Mouse (Mus musculus): Measurements from ENCODE around the gene Cacul1. TPM values are rescaled to one million over a fixed set of nuclear protein-coding genes. Genes with fewer than 3 reads are reported as not detected.
A peak's percentile ranks its signal among the peaks of the same experiment; 100 is the strongest.

Cacul1 gene
- polyA plus RNA-seq (2012; rRNA removed): 13.8 and 21.3 TPM in 2 replicates

DNA sequence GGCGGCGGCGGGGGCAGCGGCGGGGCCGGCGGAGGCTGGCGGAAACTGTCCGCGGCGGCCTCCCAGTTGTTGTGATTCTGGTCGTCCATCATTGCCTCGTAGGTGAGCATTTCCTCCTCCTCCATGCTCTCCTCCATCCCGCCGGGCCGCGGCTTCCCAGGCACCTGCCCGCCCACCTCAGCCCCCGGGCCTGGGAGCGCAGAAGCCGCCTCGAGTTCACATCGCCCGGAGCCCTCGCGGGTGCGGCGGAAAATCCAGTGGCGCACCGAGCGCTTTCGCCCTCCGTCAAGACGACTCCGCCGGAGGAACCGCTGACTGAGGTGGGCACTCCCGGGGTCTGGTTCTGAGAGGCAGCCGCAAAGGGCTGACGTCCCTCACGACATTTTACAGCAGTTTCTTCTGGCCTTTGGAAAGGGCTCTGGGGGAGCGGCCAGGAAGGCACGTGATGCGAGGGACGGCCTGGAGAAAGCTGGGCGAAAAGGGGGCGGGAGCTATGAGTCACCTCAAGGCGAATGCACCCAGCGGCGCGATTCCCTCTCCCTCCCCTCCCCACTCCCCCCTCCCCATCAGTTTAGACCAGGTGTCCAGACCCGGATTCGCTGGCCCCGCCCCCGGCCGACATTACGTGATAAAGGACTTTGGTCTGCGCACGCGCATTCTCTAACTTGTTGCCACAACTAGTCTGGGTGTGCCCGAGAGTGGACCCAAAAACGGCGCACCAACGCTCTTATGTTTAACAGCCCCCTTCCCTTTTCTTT lies at the start of gene Cacul1:
Cacul1 (minus strand) TSS at position 444 of the 758 bp plus-strand sequence.
- TF ChIP-seq POLR2A (IDR thresholded peaks at IDR 0.05; ENCODE audit: control insufficient read depth, extremely low read depth, insufficient read depth, low read length, poor library complexity): peak; percentile 72
- no peak; the same call in 1 of the 2 replicates for TF ChIP-seq CTCF (IDR thresholded peaks at IDR 0.05; ENCODE audit: borderline replicate concordance, control insufficient read depth, extremely low read depth, insufficient read depth, low read length, poor library complexity)
- no peaks in the 10 kb centered on the region for H3K36me3 ChIP-seq (ENCODE audit: control insufficient read depth, insufficient read depth, low read length)
- no peaks in the 10 kb centered on the region for H3K27me3 ChIP-seq (ENCODE audit: control insufficient read depth, insufficient read depth, low read length)
- WGBS: under 1% methylated on average over 64 of the region's 64 CpGs
- peak within 1 kb of the TSS; percentile 46 for H3K27ac ChIP-seq (ENCODE audit: control insufficient read depth, insufficient read depth, low read length)
- H3K4me1 ChIP-seq (replicated peaks; ENCODE audit: control insufficient read depth, insufficient read depth, low read length): peaks cover 4% of the 10 kb centered on the region
- peak within 1 kb of the TSS; percentile 99 for H3K4me3 ChIP-seq (ENCODE audit: control insufficient read depth, insufficient read depth, low read length)
- peak; percentile 88 for DNase-seq

- WGBS: 78% methylated on average over 4 of the region's 4 CpGs
- TF ChIP-seq POLR2A (IDR thresholded peaks at IDR 0.05; ENCODE audit: control insufficient read depth, extremely low read depth, insufficient read depth, low read length, poor library complexity) (no peak), CTCF (IDR thresholded peaks at IDR 0.05; ENCODE audit: borderline replicate concordance, control insufficient read depth, extremely low read depth, insufficient read depth, low read length, poor library complexity) (no peak)
- H3K27ac ChIP-seq (ENCODE audit: control insufficient read depth, insufficient read depth, low read length): no peak overlapping the region
Observed at GRCm38 (mm10) chr19:60619420-60619819, 38.6 kb upstream of the Cacul1 start.

GRCm38 (mm10) chr19:60617007-60617406 lies 36.2 kb upstream of the Cacul1 start:
- Histone ChIP-seq H3K4me3 (ENCODE audit: control insufficient read depth, insufficient read depth, low read length) (no peak overlapping the region), H3K4me1 (replicated peaks; ENCODE audit: control insufficient read depth, insufficient read depth, low read length) (no peaks in the 10 kb centered on the region; the same call in 1 of the 2 replicates), H3K27ac (ENCODE audit: control insufficient read depth, insufficient read depth, low read length) (no peak overlapping the region), H3K27me3 (ENCODE audit: control insufficient read depth, insufficient read depth, low read length) (no peaks in the 10 kb centered on the region), H3K36me3 (ENCODE audit: control insufficient read depth, insufficient read depth, low read length) (no peaks in the 10 kb centered on the region)
- no peak for DNase-seq
- 15% methylated on average over 1 of the region's 1 CpGs for WGBS
- TF ChIP-seq CTCF (IDR thresholded peaks at IDR 0.05; ENCODE audit: borderline replicate concordance, control insufficient read depth, extremely low read depth, insufficient read depth, low read length, poor library complexity): no peak
- no peak for TF ChIP-seq POLR2A (IDR thresholded peaks at IDR 0.05; ENCODE audit: control insufficient read depth, extremely low read depth, insufficient read depth, low read length, poor library complexity)

More at GRCm38 (mm10) chr19:60619420-60619819, 38.6 kb upstream of the Cacul1 start:
- Histone ChIP-seq H3K4me3 (ENCODE audit: control insufficient read depth, insufficient read depth, low read length) (no peak overlapping the region), H3K36me3 (ENCODE audit: control insufficient read depth, insufficient read depth, low read length) (no peaks in the 10 kb centered on the region), H3K27me3 (ENCODE audit: control insufficient read depth, insufficient read depth, low read length) (no peaks in the 10 kb centered on the region), H3K4me1 (replicated peaks; ENCODE audit: control insufficient read depth, insufficient read depth, low read length) (no peaks in the 10 kb centered on the region; the same call in 1 of the 2 replicates)
- no peak for DNase-seq

- Histone ChIP-seq H3K4me3 (ENCODE audit: control insufficient read depth, insufficient read depth, low read length) (no peak overlapping the region), H3K27me3 (ENCODE audit: control insufficient read depth, insufficient read depth, low read length) (no peaks in the 10 kb centered on the region), H3K27ac (ENCODE audit: control insufficient read depth, insufficient read depth, low read length) (no peak overlapping the region), H3K4me1 (replicated peaks; ENCODE audit: control insufficient read depth, insufficient read depth, low read length) (no peaks in the 10 kb centered on the region; the same call in 1 of the 2 replicates), H3K36me3 (ENCODE audit: control insufficient read depth, insufficient read depth, low read length) (no peaks in the 10 kb centered on the region)
- 89% methylated on average over 5 of the region's 5 CpGs for WGBS
- DNase-seq: no peak
- TF ChIP-seq CTCF (IDR thresholded peaks at IDR 0.05; ENCODE audit: borderline replicate concordance, control insufficient read depth, extremely low read depth, insufficient read depth, low read length, poor library complexity): no peak
- no peak for TF ChIP-seq POLR2A (IDR thresholded peaks at IDR 0.05; ENCODE audit: control insufficient read depth, extremely low read depth, insufficient read depth, low read length, poor library complexity)
Observed at GRCm38 (mm10) chr19:60615470-60616200, 34.8 kb upstream of the Cacul1 start.

GRCm38 (mm10) chr19:60611525-60612215 lies 30.8 kb upstream of the Cacul1 start:
- WGBS: 35% methylated on average over 12 of the region's 12 CpGs
- TF ChIP-seq POLR2A (IDR thresholded peaks at IDR 0.05; ENCODE audit: control insufficient read depth, extremely low read depth, insufficient read depth, low read length, poor library complexity) (no peak), CTCF (IDR thresholded peaks at IDR 0.05; ENCODE audit: borderline replicate concordance, control insufficient read depth, extremely low read depth, insufficient read depth, low read length, poor library complexity) (peak; percentile 58; the same call in 1 of the 2 replicates)
- DNase-seq: peak; percentile 14
- H3K27me3 ChIP-seq (ENCODE audit: control insufficient read depth, insufficient read depth, low read length): no peaks in the 10 kb centered on the region
- no peaks in the 10 kb centered on the region; the same call in 1 of the 2 replicates for H3K4me1 ChIP-seq (replicated peaks; ENCODE audit: control insufficient read depth, insufficient read depth, low read length)
- no peak overlapping the region for H3K4me3 ChIP-seq (ENCODE audit: control insufficient read depth, insufficient read depth, low read length)
- no peak overlapping the region for H3K27ac ChIP-seq (ENCODE audit: control insufficient read depth, insufficient read depth, low read length)
- no peaks in the 10 kb centered on the region for H3K36me3 ChIP-seq (ENCODE audit: control insufficient read depth, insufficient read depth, low read length)

DNA sequence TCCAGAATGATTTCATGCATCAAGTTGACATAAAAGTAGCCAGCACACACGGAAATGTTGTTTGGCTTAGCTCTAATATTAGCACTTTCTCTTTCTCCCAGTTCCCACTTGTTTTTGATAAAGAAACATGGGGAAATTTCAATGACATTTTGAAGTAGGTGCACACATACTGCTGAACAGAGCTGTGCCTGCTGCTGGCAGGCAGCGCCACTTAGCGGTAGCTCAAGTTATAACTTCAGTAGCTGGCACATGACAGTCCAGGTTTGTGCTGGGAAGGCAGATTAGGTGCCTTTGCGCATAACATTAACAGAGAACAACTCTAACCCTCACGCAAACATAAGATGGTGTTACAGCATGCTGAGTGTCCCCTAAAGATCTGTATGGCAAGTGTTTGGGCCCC lies 27.9 kb upstream of the Cacul1 start:
- no peak for TF ChIP-seq POLR2A (IDR thresholded peaks at IDR 0.05; ENCODE audit: control insufficient read depth, extremely low read depth, insufficient read depth, low read length, poor library complexity)
- peak; percentile 44; the same call in 1 of the 2 replicates for TF ChIP-seq CTCF (IDR thresholded peaks at IDR 0.05; ENCODE audit: borderline replicate concordance, control insufficient read depth, extremely low read depth, insufficient read depth, low read length, poor library complexity)
- Histone ChIP-seq H3K4me1 (replicated peaks; ENCODE audit: control insufficient read depth, insufficient read depth, low read length) (no peaks in the 10 kb centered on the region), H3K4me3 (ENCODE audit: control insufficient read depth, insufficient read depth, low read length) (no peak overlapping the region), H3K36me3 (ENCODE audit: control insufficient read depth, insufficient read depth, low read length) (no peaks in the 10 kb centered on the region), H3K27me3 (ENCODE audit: control insufficient read depth, insufficient read depth, low read length) (no peaks in the 10 kb centered on the region), H3K27ac (ENCODE audit: control insufficient read depth, insufficient read depth, low read length) (no peak overlapping the region)
- DNase-seq: peak; percentile 27
- 76% methylated on average over 5 of the region's 5 CpGs for WGBS

All from thymus, adult 2 months (tissue).